Mouse (Mus musculus): ENCODE results near the gene Trim24.

GRCm38 (mm10) chr6:37821531-37822051 is 49.0 kb upstream of the Trim24 start:
- no peak for TF ChIP-seq CTCF (IDR thresholded peaks at IDR 0.05; ENCODE audit: low read depth)
- TF ChIP-seq EP300 (IDR thresholded peaks at IDR 0.05; ENCODE audit: low read depth) = no peak
